Mouse (Mus musculus): Measurements from ENCODE around the gene St14. TPM values are rescaled to one million over a fixed set of nuclear protein-coding genes. Genes with fewer than 3 reads are reported as not detected.
"Not testable (repeated sequence)": the region's sequence is repeated elsewhere in the genome, so short reads cannot be mapped to it uniquely, and the experiment has no call there.

St14 gene
- total RNA-seq (2014; fragmentation: Nextera tagmentation), result not detected in 2 replicates
- 0.42 and 1.2 TPM in 2 replicates for total RNA-seq (2017)

GRCm38 (mm10) chr9:31131205-31131968 is at the start of gene St14:
Gene St14, minus strand, starts transcription at chr9:31131853.
- ATAC-seq (replicated peaks; ENCODE audit: low FRiP score, low TSS enrichment, poor library complexity, severe bottlenecking), result no peak

- ATAC-seq (replicated peaks; ENCODE audit: low FRiP score, low TSS enrichment, poor library complexity, severe bottlenecking), result no peak
Observed at GRCm38 (mm10) chr9:31177692-31178091, 46.0 kb upstream of the St14 start.

GRCm38 (mm10) chr9:31176379-31177130 is 44.9 kb upstream of the St14 start:
- peak; percentile 98 for ATAC-seq (replicated peaks; ENCODE audit: low FRiP score, low TSS enrichment, poor library complexity, severe bottlenecking)

GRCm38 (mm10) chr9:31175978-31176377 is 44.3 kb upstream of the St14 start:
- ATAC-seq (replicated peaks; ENCODE audit: low FRiP score, low TSS enrichment, poor library complexity, severe bottlenecking), result no peak

- ATAC-seq (replicated peaks; ENCODE audit: low FRiP score, low TSS enrichment, poor library complexity, severe bottlenecking), result no peak
Observed at GRCm38 (mm10) chr9:31175346-31175745, 43.7 kb upstream of the St14 start.

- no peak for ATAC-seq (replicated peaks; ENCODE audit: low FRiP score, low TSS enrichment, poor library complexity, severe bottlenecking)
Observed at GRCm38 (mm10) chr9:31168356-31169093, 36.9 kb upstream of the St14 start.

- ATAC-seq (replicated peaks; ENCODE audit: low FRiP score, low TSS enrichment, poor library complexity, severe bottlenecking), result no peak
Observed at GRCm38 (mm10) chr9:31167305-31167704, 35.7 kb upstream of the St14 start.

- not testable (repeated sequence) for ATAC-seq (replicated peaks; ENCODE audit: low FRiP score, low TSS enrichment, poor library complexity, severe bottlenecking)
Observed at GRCm38 (mm10) chr9:31165505-31165904, 33.9 kb upstream of the St14 start.

- ATAC-seq (replicated peaks; ENCODE audit: low FRiP score, low TSS enrichment, poor library complexity, severe bottlenecking), result no peak
Observed at GRCm38 (mm10) chr9:31163327-31163726, 31.7 kb upstream of the St14 start.

- ATAC-seq (replicated peaks; ENCODE audit: low FRiP score, low TSS enrichment, poor library complexity, severe bottlenecking), result no peak
Observed at GRCm38 (mm10) chr9:31162911-31163310, 31.3 kb upstream of the St14 start.

GRCm38 (mm10) chr9:31159910-31160309 is 28.3 kb upstream of the St14 start:
- ATAC-seq (replicated peaks; ENCODE audit: low FRiP score, low TSS enrichment, poor library complexity, severe bottlenecking), result peak; percentile 59; the same call in 1 of the 2 replicates

- no peak for ATAC-seq (replicated peaks; ENCODE audit: low FRiP score, low TSS enrichment, poor library complexity, severe bottlenecking)
Observed at GRCm38 (mm10) chr9:31156594-31156993, 24.9 kb upstream of the St14 start.

- peak; percentile 61; the same call in 1 of the 2 replicates for ATAC-seq (replicated peaks; ENCODE audit: low FRiP score, low TSS enrichment, poor library complexity, severe bottlenecking)
Observed at GRCm38 (mm10) chr9:31151050-31151449, 19.4 kb upstream of the St14 start.

GRCm38 (mm10) chr9:31148135-31148534 is 16.5 kb upstream of the St14 start:
- no peak for ATAC-seq (replicated peaks; ENCODE audit: low FRiP score, low TSS enrichment, poor library complexity, severe bottlenecking)

- ATAC-seq (replicated peaks; ENCODE audit: low FRiP score, low TSS enrichment, poor library complexity, severe bottlenecking), result no peak
Observed at GRCm38 (mm10) chr9:31145272-31145925, 13.7 kb upstream of the St14 start.

- ATAC-seq (replicated peaks; ENCODE audit: low FRiP score, low TSS enrichment, poor library complexity, severe bottlenecking), result no peak
Observed at GRCm38 (mm10) chr9:31142924-31143323, 11.3 kb upstream of the St14 start.

- ATAC-seq (replicated peaks; ENCODE audit: low FRiP score, low TSS enrichment, poor library complexity, severe bottlenecking), result no peak
Observed at GRCm38 (mm10) chr9:31133131-31133530, 1.5 kb upstream of the St14 start.

GRCm38 (mm10) chr9:31130357-31131204 is 1.1 kb downstream of the St14 start:
- ATAC-seq (replicated peaks; ENCODE audit: low FRiP score, low TSS enrichment, poor library complexity, severe bottlenecking), result peak; percentile 36; the same call in 1 of the 2 replicates
